Mouse (Mus musculus) CH12F3 (cell line): Measurements from ENCODE around the gene Tube1.

ENCODE experiments used
- in situ Hi-C: fragments of 300-500 bp; cut with MboI; formaldehyde crosslinking; loops from 2 replicates; pipeline ENCODE4 v1.14.3; 2020; ENCODE audit warnings: low sequenced_read_pairs

Tube1 gene

GRCm38 (mm10) chr10:39133462-39134310 lies at the start of gene Tube1, which contains the start of gene Fam229b:
TSS of gene Tube1 (plus strand) at chr10:39133976.
TSS of gene Fam229b (minus strand) at chr10:39133914.
- in situ Hi-C loops, result no loop called here

GRCm38 (mm10) chr10:39096981-39097380 lies 36.8 kb upstream of the Tube1 start:
- in situ Hi-C loops, result no loop called here

GRCm38 (mm10) chr10:39098746-39099145 lies 35.0 kb upstream of the Tube1 start:
- in situ Hi-C loops, result no loop called here

- in situ Hi-C loops, result no loop called here
Measured at GRCm38 (mm10) chr10:39104803-39105449, 28.9 kb upstream of the Tube1 start.

GRCm38 (mm10) chr10:39106413-39106812 lies 27.4 kb upstream of the Tube1 start:
- in situ Hi-C loops, result no loop called here

GRCm38 (mm10) chr10:39106935-39107334 lies 26.8 kb upstream of the Tube1 start:
- in situ Hi-C loops, result no loop called here

GRCm38 (mm10) chr10:39108837-39109488 lies 24.8 kb upstream of the Tube1 start:
- in situ Hi-C loops, result no loop called here

GRCm38 (mm10) chr10:39109489-39109874 lies 24.3 kb upstream of the Tube1 start:
- in situ Hi-C loops, result no loop called here

- in situ Hi-C loops, result no loop called here
Measured at GRCm38 (mm10) chr10:39121412-39121811, 12.4 kb upstream of the Tube1 start.

GRCm38 (mm10) chr10:39137766-39138165 lies 4.0 kb downstream of the Tube1 start:
- in situ Hi-C loops, result no loop called here

- in situ Hi-C loops, result no loop called here
Measured at GRCm38 (mm10) chr10:39138761-39139160, 5.0 kb downstream of the Tube1 start.

GRCm38 (mm10) chr10:39140843-39141242 lies 7.1 kb downstream of the Tube1 start:
- in situ Hi-C loops, result no loop called here

- in situ Hi-C loops, result no loop called here
Measured at GRCm38 (mm10) chr10:39141401-39141800, 7.6 kb downstream of the Tube1 start.

- in situ Hi-C loops, result no loop called here
Measured at GRCm38 (mm10) chr10:39142216-39142615, 8.4 kb downstream of the Tube1 start.

GRCm38 (mm10) chr10:39156719-39157118 lies 22.9 kb downstream of the Tube1 start:
- in situ Hi-C loops, result no loop called here

GRCm38 (mm10) chr10:39157321-39157720 lies 23.5 kb downstream of the Tube1 start:
- in situ Hi-C loops, result no loop called here

GRCm38 (mm10) chr10:39158306-39158705 lies 24.5 kb downstream of the Tube1 start:
- in situ Hi-C loops, result no loop called here

GRCm38 (mm10) chr10:39161406-39161805 lies 27.6 kb downstream of the Tube1 start:
- in situ Hi-C loops, result no loop called here

- in situ Hi-C loops, result no loop called here
Measured at GRCm38 (mm10) chr10:39162666-39163484, 29.1 kb downstream of the Tube1 start.

- in situ Hi-C loops, result no loop called here
Measured at GRCm38 (mm10) chr10:39163694-39164093, 29.9 kb downstream of the Tube1 start, which contains the start of gene Ccn6. TSS of gene Ccn6 (minus strand) at chr10:39163794.
